Mouse (Mus musculus) stomach, postnatal 0 days (tissue): ENCODE data around the gene Nt5dc3.

Source experiments
- CTCF ChIP-seq: IDR thresholded peaks from 2 replicates; pipeline ENCODE4 v1.5.1; 2016; ENCODE audit warnings: antibody characterized with exemption, low read depth, mild to moderate bottlenecking, moderate library complexity
- EP300 ChIP-seq: optimal IDR thresholded peaks from 2 replicates; pipeline ENCODE3; 2016; ENCODE audit warnings: antibody characterized with exemption

DNA sequence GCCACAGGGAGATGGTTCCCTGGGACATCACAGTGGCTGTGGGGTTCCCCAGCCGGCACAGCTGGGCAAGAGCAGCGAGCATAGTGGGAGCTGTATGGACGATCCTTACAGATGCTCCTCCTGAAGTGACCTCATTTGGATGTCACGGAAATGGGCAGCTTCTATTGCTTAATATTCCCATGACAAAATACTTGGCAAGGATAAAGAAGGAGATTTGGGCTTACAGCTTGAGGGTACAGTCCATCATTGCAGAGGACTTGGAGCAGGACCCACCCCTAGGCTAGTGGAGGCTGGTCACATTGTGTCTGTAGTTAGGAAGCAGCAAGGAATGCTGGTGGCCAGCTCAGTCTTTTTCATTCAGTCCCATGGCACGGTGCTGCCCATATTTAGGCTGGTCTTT, 31.8 kb downstream of the Nt5dc3 start:
- TF ChIP-seq CTCF (no peak), EP300 (no peak)
